Mouse (Mus musculus): ENCODE data around the gene Vmn1r4. TPM values are rescaled to one million over a fixed set of nuclear protein-coding genes. Genes with fewer than 3 reads are reported as not detected.

The Vmn1r4 gene
- total RNA-seq, 1 experiment from 2014 or later = 1.4 TPM

Other genes with a start within 250 kb of the Vmn1r4 start
- 128 and 144 TPM in 2 replicates for gene Lsm5, start 219.3 kb upstream of the Vmn1r4 start, total RNA-seq (2017)
- gene Avl9, start 209.1 kb upstream of the Vmn1r4 start, total RNA-seq (2017) = 58.6 and 66.5 TPM in 2 replicates
- 55.6 and 87.1 TPM in 2 replicates for gene Kbtbd2, start 126.2 kb upstream of the Vmn1r4 start, total RNA-seq (2017)
- gene Fkbp9, start 92.0 kb upstream of the Vmn1r4 start, total RNA-seq (2017) = 24.0 and 28.7 TPM in 2 replicates
- gene Nt5c3, start 83 bp upstream of the Vmn1r4 start, total RNA-seq (2017) = 91.3 and 103 TPM in 2 replicates
- not detected in 2 replicates for gene Vmn1r5, start 46.3 kb downstream of the Vmn1r4 start, total RNA-seq (2017)
- gene Vmn1r6, start 73.2 kb downstream of the Vmn1r4 start, total RNA-seq (2017) = not detected in 2 replicates
- gene Vmn1r7, start 101.3 kb downstream of the Vmn1r4 start, total RNA-seq (2017) = not detected in 2 replicates
- gene Vmn1r8, start 108.3 kb downstream of the Vmn1r4 start, total RNA-seq (2017) = not detected in 2 replicates
- not detected in 2 replicates for gene Vmn1r9, start 142.8 kb downstream of the Vmn1r4 start, total RNA-seq (2017)
- gene Vmn1r10, start 185.4 kb downstream of the Vmn1r4 start, total RNA-seq (2017) = not detected in 2 replicates
- gene Vmn1r11, start 209.4 kb downstream of the Vmn1r4 start, total RNA-seq (2017) = not detected in 2 replicates
- gene Vmn1r12, start 232.9 kb downstream of the Vmn1r4 start, total RNA-seq (2017) = not detected in 2 replicates